ENCODE assay signal across 9 mouse cellular contexts in genomic region chr5:143084898-143085297, GRCm38 (mm10). TPM values are rescaled to one million over a fixed set of nuclear protein-coding genes. Genes with fewer than 3 reads are reported as not detected.
DNase-seq lines count a peak whose midpoint lies in the region; ATAC-seq and TF ChIP-seq lines count a peak whose summit lies in the region.
"Had no signal": no experiment of that assay in that cellular context is flagged by ENCODE, and none has a peak within 500 bp of the region (broad histone marks: within the 10 kb centered on the region; RNA-seq: fewer than 3 reads in every experiment).

No protein-coding gene starts in this region.

- no peak for TF ChIP-seq POLR2A in brain, embryonic 14.5 days (IDR thresholded peaks at IDR 0.05; ENCODE audit: borderline replicate concordance, extremely low read depth, insufficient read depth, insufficient read length, poor library complexity, severe bottlenecking)

- H3K4me3 ChIP-seq in intestine, embryonic 14.5 days (ENCODE audit: low read depth, low read length): no peak overlapping the region
- H3K4me3 ChIP-seq in intestine, embryonic 15.5 days (replicated peaks): no peak overlapping the region
- H3K4me3 ChIP-seq: stomach, embryonic 15.5 days had no signal

- H3K4me1 ChIP-seq in intestine, embryonic 14.5 days (replicated peaks; ENCODE audit: control insufficient read depth, insufficient read depth, low read length): no peaks in the 10 kb centered on the region
- no peaks in the 10 kb centered on the region for H3K4me1 ChIP-seq in intestine, embryonic 15.5 days (replicated peaks)
- H3K4me1 ChIP-seq: stomach, embryonic 15.5 days had no signal

- peaks cover 89% of the 10 kb centered on the region for H3K36me3 ChIP-seq in intestine, embryonic 14.5 days (ENCODE audit: control insufficient read depth, insufficient read depth, low read length)
- H3K36me3 ChIP-seq in intestine, embryonic 15.5 days: peaks cover 32% of the 10 kb centered on the region

- no peak overlapping the region for H3K27ac ChIP-seq in intestine, embryonic 14.5 days (ENCODE audit: low read depth)
- no peak overlapping the region for H3K27ac ChIP-seq in intestine, embryonic 15.5 days
- H3K27ac ChIP-seq: stomach, embryonic 15.5 days had no signal

- no peaks in the 10 kb centered on the region for H3K9me3 ChIP-seq in intestine, embryonic 14.5 days (ENCODE audit: control insufficient read depth, low read length)
- no peaks in the 10 kb centered on the region for H3K9me3 ChIP-seq in intestine, embryonic 15.5 days
- H3K9me3 ChIP-seq: stomach, embryonic 15.5 days had no signal

- no peak for ATAC-seq in intestine, embryonic 14.5 days (replicated peaks; ENCODE audit: low FRiP score, low TSS enrichment, low read depth)
- ATAC-seq in intestine, embryonic 15.5 days: no peak

- peak; percentile 71 for DNase-seq in intestine, embryonic 14.5 days (ENCODE audit: low spot score)
- peak; percentile 16 for DNase-seq in urinary bladder, postnatal 25 days (ENCODE audit: low spot score)
- no peak for DNase-seq in urinary bladder, postnatal 10 days (ENCODE audit: low spot score)
- DNase-seq in brain, embryonic 14.5 days (ENCODE audit: low read depth): peak; percentile 49
- DNase-seq in kidney, adult 8-10 months: peak; percentile 17 to 44
- DNase-seq in retina, embryonic 14.5 days (ENCODE audit: low spot score): peak; percentile 60
- DNase-seq in right cerebral cortex, adult 18-20 months: no peak

- TF ChIP-seq CTCF in brain, embryonic 14.5 days (IDR thresholded peaks at IDR 0.05; ENCODE audit: borderline replicate concordance, extremely low read depth, insufficient read depth, insufficient read length): peak; percentile 58; the same call in 1 of the 2 replicates

- no peak overlapping the region for H3K4me2 ChIP-seq in intestine, embryonic 14.5 days (ENCODE audit: low read length)
- H3K4me2 ChIP-seq in intestine, embryonic 15.5 days (replicated peaks): no peak overlapping the region
- H3K4me2 ChIP-seq: stomach, embryonic 15.5 days had no signal

- no peaks in the 10 kb centered on the region for H3K27me3 ChIP-seq in intestine, embryonic 14.5 days (replicated peaks; ENCODE audit: control insufficient read depth, insufficient read depth, low read length)
- H3K27me3 ChIP-seq in intestine, embryonic 15.5 days (replicated peaks): no peaks in the 10 kb centered on the region
- H3K27me3 ChIP-seq: stomach, embryonic 15.5 days had no signal

- H3K9ac ChIP-seq in intestine, embryonic 14.5 days (ENCODE audit: low read length): no peak overlapping the region
- H3K9ac ChIP-seq in intestine, embryonic 15.5 days: no peak overlapping the region
- H3K9ac ChIP-seq: stomach, embryonic 15.5 days had no signal

- WGBS in intestine, embryonic 14.5 days: 70% methylated on average over 4 of the region's 4 CpGs
- WGBS in intestine, embryonic 15.5 days: 68% methylated on average over 4 of the region's 4 CpGs

RNA-seq across cellular contexts. Expression of gene Rnf216, which starts 27.9 kb away (rescaled TPM):
- polyA plus RNA-seq in intestine, embryonic 14.5 days (2014; fragmentation: Nextera tagmentation; extraction: Ambion mirVana): 31.0 and 32.0 TPM in 2 replicates
- 30.6 and 34.9 TPM in 2 replicates for polyA plus RNA-seq in intestine, embryonic 15.5 days (2015; fragmentation: Nextera tagmentation; extraction: Ambion mirVana)
- 32.9 and 33.2 TPM in 2 replicates for polyA plus RNA-seq in brain, embryonic 14.5 days (2012; rRNA removed)

Comparison
In these comparisons a context has a peak if more than half of its experiments do, and no peak if none do; other contexts are left out.
1. DNase-seq: peak in intestine, embryonic 14.5 days (single experiment), urinary bladder, postnatal 25 days (single experiment), brain, embryonic 14.5 days (single experiment), kidney, adult 8-10 months (2 of 2) and retina, embryonic 14.5 days (single experiment); none in urinary bladder, postnatal 10 days (single experiment) and right cerebral cortex, adult 18-20 months (single experiment).